Mouse (Mus musculus): ENCODE measurements around the gene Cbx2. TPM values are rescaled to one million over a fixed set of nuclear protein-coding genes. Genes with fewer than 3 reads are reported as not detected.

Gene Cbx2
- total and polyA plus RNA-seq, 2 experiments = 2.9 to 3.9 TPM

DNA sequence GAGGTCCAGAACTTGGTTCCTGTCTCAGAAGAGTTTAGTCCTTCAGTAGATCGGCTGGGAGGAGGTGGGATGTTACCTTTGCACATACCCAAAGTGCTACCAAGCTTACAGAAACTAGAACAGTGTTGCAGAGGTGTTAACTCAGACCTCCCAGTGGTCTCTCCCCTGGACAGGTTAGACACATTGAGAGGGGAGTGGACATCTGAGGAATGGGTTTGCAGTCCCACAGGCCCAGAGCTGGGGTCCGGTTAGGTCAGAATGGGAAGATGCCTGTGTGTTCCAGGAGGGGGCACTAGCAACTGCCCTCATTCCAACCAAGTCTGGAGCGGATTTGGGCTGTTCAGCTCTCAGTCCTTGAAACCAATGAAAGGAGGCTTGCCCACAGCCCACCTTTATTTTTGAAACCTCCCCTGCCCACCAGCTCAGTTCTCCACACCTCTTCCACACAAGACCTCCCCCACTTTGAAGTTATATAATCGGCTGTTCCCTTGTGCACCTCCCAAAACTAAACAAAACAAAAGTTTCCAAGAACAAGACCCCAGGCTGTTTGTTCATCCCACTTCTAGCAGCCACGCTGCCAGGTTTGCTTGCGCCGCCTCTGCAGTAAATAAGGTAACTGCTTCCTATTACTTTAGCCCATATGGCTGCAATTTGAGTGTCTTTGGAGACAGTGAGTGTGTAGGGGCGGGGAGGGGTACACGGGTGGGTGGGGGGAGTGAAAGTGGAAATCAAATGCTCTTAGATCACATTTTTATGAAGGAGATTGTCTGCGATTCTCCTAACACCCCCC is 21.2 kb downstream of the Cbx2 start:
- H3K27me3 ChIP-seq (ENCODE audit: control insufficient read depth, insufficient read depth, low read length) = peaks cover 4% of the 10 kb centered on the region; the same call in 1 of the 2 replicates
- H3K27ac ChIP-seq (replicated peaks; ENCODE audit: insufficient read depth, low read depth, low read length) = no peak overlapping the region
- 24% methylated on average over 10 of the region's 10 CpGs for WGBS
- peak overlapping the region; percentile 13; the same call in 1 of the 2 replicates for H3K9ac ChIP-seq (ENCODE audit: low read depth, low read length)
- peak; percentile 31 for DNase-seq (ENCODE audit: extremely low read depth, low read depth, low spot score)
- H3K36me3 ChIP-seq (ENCODE audit: control insufficient read depth, insufficient read depth, low read length) = no peaks in the 10 kb centered on the region
- TF ChIP-seq POLR2A (IDR thresholded peaks at IDR 0.05; ENCODE audit: extremely low read depth, insufficient read depth, low read length) (no peak), CTCF (IDR thresholded peaks at IDR 0.05; ENCODE audit: low read depth, low read length) (peak; percentile 64)
- no peaks in the 10 kb centered on the region for H3K79me2 ChIP-seq (ENCODE audit: control insufficient read depth, insufficient read depth, low read length)
- H3K4me3 ChIP-seq (ENCODE audit: insufficient read depth, low read depth, low read length) = no peak overlapping the region
- H3K4me1 ChIP-seq (ENCODE audit: control insufficient read depth, insufficient read depth, low read length) = peaks cover 27% of the 10 kb centered on the region

DNA sequence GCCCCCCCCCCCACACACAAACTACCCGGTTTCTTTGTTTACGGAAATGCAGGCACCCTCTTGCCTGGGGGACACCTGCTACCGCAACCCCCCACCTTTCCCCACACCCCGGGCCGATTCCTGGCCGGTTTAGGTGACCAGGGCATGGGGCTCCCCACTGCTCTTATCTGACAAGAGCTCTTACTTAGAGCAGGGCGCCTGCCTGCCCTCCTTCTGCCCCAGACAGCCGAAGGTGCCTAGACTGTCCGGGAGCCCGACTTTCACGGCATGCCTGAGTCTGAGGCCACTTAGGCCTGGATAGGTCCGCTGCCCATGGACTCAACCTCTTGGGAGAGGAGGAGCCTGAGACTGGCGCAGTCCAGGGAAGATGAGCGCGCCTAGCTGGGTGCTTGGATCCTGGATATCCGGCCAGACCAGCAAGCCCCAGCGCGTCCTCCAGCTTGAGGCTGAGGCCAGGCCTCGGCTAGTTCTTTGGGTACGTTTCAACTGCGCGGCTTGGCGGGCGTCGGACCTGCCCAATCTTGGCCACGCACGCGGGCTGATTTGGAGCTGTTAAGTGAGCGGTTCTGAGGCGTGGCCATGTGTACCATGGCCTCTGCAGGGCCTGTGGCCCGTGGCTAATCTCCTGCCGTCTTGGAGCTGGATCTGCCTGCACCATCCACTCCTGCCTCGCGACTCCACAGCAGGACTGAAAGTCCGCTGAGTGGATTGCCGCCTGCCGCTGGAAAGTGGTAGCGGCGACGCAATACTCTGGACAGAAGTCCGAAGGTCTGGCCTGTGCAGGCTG is 22.0 kb downstream of the Cbx2 start:
- TF ChIP-seq POLR2A (IDR thresholded peaks at IDR 0.05; ENCODE audit: extremely low read depth, insufficient read depth, low read length) (peak; percentile 74), CTCF (IDR thresholded peaks at IDR 0.05; ENCODE audit: low read depth, low read length) (peak; percentile 66)
- Histone ChIP-seq H3K79me2 (ENCODE audit: control insufficient read depth, insufficient read depth, low read length) (no peaks in the 10 kb centered on the region), H3K9ac (ENCODE audit: low read depth, low read length) (peak overlapping the region; percentile 84), H3K27ac (replicated peaks; ENCODE audit: insufficient read depth, low read depth, low read length) (peak overlapping the region; percentile 93), H3K4me1 (ENCODE audit: control insufficient read depth, insufficient read depth, low read length) (peaks cover 26% of the 10 kb centered on the region), H3K27me3 (ENCODE audit: control insufficient read depth, insufficient read depth, low read length) (peaks cover 4% of the 10 kb centered on the region; the same call in 1 of the 2 replicates), H3K36me3 (ENCODE audit: control insufficient read depth, insufficient read depth, low read length) (no peaks in the 10 kb centered on the region), H3K4me3 (ENCODE audit: insufficient read depth, low read depth, low read length) (peak overlapping the region; percentile 61)
- 5% methylated on average over 41 of the region's 41 CpGs for WGBS
- peak; percentile 91 for DNase-seq (ENCODE audit: extremely low read depth, low read depth, low spot score)

DNA sequence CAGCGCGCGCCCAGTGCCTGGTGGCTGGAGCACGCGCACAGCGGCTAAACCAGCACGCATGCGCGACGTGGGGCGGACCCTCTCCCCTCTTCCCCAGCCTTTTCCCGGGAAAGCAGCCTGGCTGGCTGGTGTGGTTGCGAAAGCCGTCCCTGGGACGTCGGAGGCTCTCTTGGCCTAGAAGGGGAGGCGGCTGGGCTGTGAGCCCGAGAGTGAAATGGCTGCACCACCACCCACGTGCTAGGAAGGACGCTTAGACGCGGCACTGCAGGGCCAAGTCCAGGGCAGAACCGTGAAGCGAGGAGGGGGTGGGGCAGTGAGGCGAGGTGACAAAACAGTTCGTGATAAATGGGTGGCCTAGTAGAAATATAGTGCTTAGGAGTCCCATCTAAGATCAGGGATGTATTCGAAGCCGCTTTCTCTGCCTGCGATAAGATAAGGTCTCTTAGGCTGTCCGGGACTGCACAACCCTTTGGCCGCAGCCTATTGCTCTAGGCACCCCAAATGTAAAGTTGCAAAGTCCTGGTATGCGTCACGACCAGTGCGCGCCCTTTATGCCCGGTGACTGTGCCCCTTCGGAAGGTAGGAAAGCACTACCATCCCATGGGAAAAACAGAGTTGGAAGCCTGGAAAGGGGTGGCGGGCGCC is 24.0 kb downstream of the Cbx2 start:
- Histone ChIP-seq H3K4me3 (ENCODE audit: insufficient read depth, low read depth, low read length) (no peak overlapping the region), H3K79me2 (ENCODE audit: control insufficient read depth, insufficient read depth, low read length) (no peaks in the 10 kb centered on the region), H3K9ac (ENCODE audit: low read depth, low read length) (no peak overlapping the region), H3K4me1 (ENCODE audit: control insufficient read depth, insufficient read depth, low read length) (peaks cover 16% of the 10 kb centered on the region), H3K27ac (replicated peaks; ENCODE audit: insufficient read depth, low read depth, low read length) (peak overlapping the region; percentile 69), H3K27me3 (ENCODE audit: control insufficient read depth, insufficient read depth, low read length) (peaks cover 2% of the 10 kb centered on the region; the same call in 1 of the 2 replicates), H3K36me3 (ENCODE audit: control insufficient read depth, insufficient read depth, low read length) (no peaks in the 10 kb centered on the region)
- TF ChIP-seq POLR2A (IDR thresholded peaks at IDR 0.05; ENCODE audit: extremely low read depth, insufficient read depth, low read length) (peak; percentile 44; the same call in 1 of the 2 replicates), CTCF (IDR thresholded peaks at IDR 0.05; ENCODE audit: low read depth, low read length) (no peak)
- peak; percentile 90 for DNase-seq (ENCODE audit: extremely low read depth, low read depth, low spot score)
- 2% methylated on average over 39 of the region's 39 CpGs for WGBS

DNA sequence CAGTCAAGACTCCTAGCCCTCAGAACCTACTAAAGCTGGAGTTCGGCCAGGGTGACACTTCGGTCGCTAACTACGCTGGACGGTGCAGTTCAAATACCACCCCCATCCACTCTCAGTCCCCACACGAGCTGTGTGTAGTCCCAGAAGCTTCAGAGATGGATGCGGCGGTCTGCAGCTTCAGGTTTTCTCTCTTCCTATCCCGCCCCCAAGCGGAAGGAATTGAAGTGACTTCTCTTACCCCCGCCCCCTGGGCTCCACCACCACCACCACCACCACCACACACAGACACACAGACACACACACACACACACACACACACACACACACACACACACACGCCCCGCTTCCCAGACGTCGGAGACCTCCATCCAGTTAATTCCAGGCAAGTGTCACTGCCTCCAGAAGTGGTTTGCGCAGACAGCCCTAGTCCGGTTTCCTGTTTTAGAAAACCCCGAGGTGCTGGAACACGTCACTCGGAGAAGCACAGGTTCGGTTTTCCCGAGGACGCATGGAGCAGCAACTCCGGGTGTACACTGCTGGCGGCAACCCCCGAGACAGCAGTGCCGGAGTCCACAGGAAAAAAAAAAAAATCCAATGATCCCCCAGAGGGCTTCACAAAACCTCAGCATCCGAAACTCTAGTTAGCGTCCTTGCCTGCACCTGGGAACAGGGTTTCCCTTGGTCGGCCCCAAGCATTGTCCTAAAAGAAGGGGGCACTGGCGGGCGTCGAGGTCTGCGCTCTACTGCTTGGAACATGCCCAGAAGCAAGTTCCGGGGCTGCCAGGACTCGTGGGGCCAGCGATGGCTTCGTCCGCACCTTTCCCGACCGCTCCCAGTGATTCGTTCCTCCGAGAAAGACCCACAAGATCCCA is 24.7 kb downstream of the Cbx2 start:
- H3K27me3 ChIP-seq (ENCODE audit: control insufficient read depth, insufficient read depth, low read length) = no peaks in the 10 kb centered on the region; the same call in 1 of the 2 replicates
- 4% methylated on average over 42 of the region's 43 CpGs for WGBS
- no peak overlapping the region for H3K9ac ChIP-seq (ENCODE audit: low read depth, low read length)
- H3K36me3 ChIP-seq (ENCODE audit: control insufficient read depth, insufficient read depth, low read length) = no peaks in the 10 kb centered on the region
- TF ChIP-seq POLR2A (IDR thresholded peaks at IDR 0.05; ENCODE audit: extremely low read depth, insufficient read depth, low read length) = no peak
- no peak for TF ChIP-seq CTCF (IDR thresholded peaks at IDR 0.05; ENCODE audit: low read depth, low read length)
- no peak overlapping the region for H3K27ac ChIP-seq (replicated peaks; ENCODE audit: insufficient read depth, low read depth, low read length)
- no peak overlapping the region for H3K4me3 ChIP-seq (ENCODE audit: insufficient read depth, low read depth, low read length)
- no peak for DNase-seq (ENCODE audit: extremely low read depth, low read depth, low spot score)
- H3K79me2 ChIP-seq (ENCODE audit: control insufficient read depth, insufficient read depth, low read length) = no peaks in the 10 kb centered on the region
- peaks cover 15% of the 10 kb centered on the region for H3K4me1 ChIP-seq (ENCODE audit: control insufficient read depth, insufficient read depth, low read length)

DNA sequence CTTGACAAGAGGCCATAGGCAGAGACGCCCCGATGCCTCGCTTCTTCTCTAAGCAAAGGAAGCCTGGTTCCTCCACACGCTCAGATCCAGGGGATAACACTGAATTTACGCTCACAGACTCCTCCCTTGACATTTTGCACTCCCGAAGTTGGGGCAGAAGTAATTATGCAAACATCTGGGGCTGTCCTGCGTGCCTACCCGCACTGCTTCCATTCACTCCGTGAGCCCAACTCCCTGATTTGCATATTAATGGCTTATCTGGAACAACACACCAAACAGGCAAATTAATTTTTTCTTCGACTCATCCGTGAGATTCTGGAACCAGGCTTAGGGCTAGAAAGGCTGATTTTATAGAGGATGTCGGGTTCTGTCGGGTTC is 25.4 kb downstream of the Cbx2 start:
- Histone ChIP-seq H3K27me3 (ENCODE audit: control insufficient read depth, insufficient read depth, low read length) (no peaks in the 10 kb centered on the region; the same call in 1 of the 2 replicates), H3K79me2 (ENCODE audit: control insufficient read depth, insufficient read depth, low read length) (no peaks in the 10 kb centered on the region), H3K4me3 (ENCODE audit: insufficient read depth, low read depth, low read length) (no peak overlapping the region)

More for the DNA sequence above, 25.4 kb downstream of the Cbx2 start:
- WGBS = 5% methylated on average over 13 of the region's 13 CpGs
- Histone ChIP-seq H3K9ac (ENCODE audit: low read depth, low read length) (no peak overlapping the region), H3K4me1 (ENCODE audit: control insufficient read depth, insufficient read depth, low read length) (peaks cover 19% of the 10 kb centered on the region), H3K27ac (replicated peaks; ENCODE audit: insufficient read depth, low read depth, low read length) (no peak overlapping the region), H3K36me3 (ENCODE audit: control insufficient read depth, insufficient read depth, low read length) (no peaks in the 10 kb centered on the region)
- no peak for DNase-seq (ENCODE audit: extremely low read depth, low read depth, low spot score)
- TF ChIP-seq POLR2A (IDR thresholded peaks at IDR 0.05; ENCODE audit: extremely low read depth, insufficient read depth, low read length) (no peak), CTCF (IDR thresholded peaks at IDR 0.05; ENCODE audit: low read depth, low read length) (no peak)

Measured in liver, adult 2 months (tissue).